Mouse (Mus musculus): ENCODE data around the gene Ak8.

GRCm38 (mm10) chr2:28706106-28706636 is 6.2 kb downstream of the Ak8 start:
- no peak for TF ChIP-seq CTCF (IDR thresholded peaks at IDR 0.05; ENCODE audit: low read depth)
- TF ChIP-seq EP300 (IDR thresholded peaks at IDR 0.05; ENCODE audit: low read depth) = no peak
